Mouse (Mus musculus): ENCODE data around the gene H3f3b.

DNA sequence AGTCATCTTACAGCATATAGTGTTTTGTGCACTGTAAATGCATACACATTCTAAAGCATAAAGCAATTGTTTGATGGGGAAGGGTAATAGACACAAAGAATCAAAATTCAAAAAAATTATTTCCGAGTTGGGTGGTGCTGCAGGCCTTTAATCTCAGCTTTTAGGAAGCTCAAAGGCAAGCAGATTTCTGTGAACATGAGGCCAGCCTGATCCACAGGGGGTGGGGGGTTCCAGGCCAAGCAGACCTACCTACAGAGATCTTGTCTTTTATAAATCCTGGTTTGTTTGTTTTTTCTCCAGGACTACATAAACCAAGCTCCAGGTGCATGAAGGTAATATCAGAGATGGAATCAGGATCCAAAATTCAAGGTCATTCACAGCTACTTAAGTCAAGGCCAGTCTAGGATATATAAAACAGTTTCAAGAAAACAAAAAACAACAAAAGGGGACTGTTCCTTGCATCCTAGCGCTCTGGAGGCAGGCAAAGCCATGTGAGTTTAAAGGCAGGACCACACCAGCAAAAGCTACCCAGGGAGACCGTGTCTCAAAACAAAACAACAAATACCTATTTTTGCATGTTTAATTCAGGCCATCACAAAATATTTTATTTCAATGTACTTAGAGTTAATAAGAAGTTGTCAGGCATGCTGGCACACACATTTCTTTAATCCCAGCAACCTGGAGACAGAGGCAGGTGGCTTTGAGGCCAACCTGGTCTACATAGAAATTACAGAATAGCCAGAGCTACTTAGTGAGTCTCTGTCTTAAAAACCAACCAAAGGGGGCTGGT is 2.5 kb downstream of the H3f3b start:
- TF ChIP-seq CTCF (IDR thresholded peaks at IDR 0.05; ENCODE audit: low read depth) (no peak), EP300 (optimal IDR thresholded peaks at IDR 0.05) (no peak)

Measured in stomach, postnatal 0 days (tissue).